Mouse (Mus musculus): ENCODE measurements at regions not wholly inside any gene's neighbourhood (a gene's known extent, or its start where the extent isn't known, plus 50 kb on each side); places are given as distances from the start of the nearest gene placed in this dataset.

DNA sequence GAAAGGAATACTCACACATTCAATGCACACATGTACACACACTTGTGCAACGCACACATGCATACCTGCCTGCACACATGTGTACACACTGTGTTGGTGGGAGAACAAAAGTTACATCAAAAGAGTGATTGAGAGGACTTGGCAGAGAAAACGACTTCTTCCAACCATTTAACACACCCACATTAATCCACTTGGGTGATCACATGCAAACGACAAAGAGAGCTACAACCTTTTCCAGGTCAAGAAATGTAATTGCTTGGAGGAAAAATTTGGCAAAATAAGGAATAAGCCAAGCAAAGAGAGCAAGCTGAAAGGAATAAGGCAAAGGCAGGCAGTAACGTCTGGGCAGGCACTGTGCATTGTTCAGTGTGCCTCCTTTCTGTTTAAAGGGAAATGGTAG is 67.3 kb downstream of the C1d start:
- Histone ChIP-seq H3K27me3 (no peaks in the 10 kb centered on the region), H3K9ac (no peak overlapping the region), H3K9me3 (no peaks in the 10 kb centered on the region), H3K36me3 (no peaks in the 10 kb centered on the region), H3K27ac (no peak overlapping the region), H3K4me1 (no peaks in the 10 kb centered on the region), H3K4me2 (replicated peaks) (no peak overlapping the region), H3K4me3 (no peak overlapping the region)
- ATAC-seq (ENCODE audit: low FRiP score, low read depth) = no peak
- 60% methylated on average over 4 of the region's 4 CpGs for WGBS

DNA sequence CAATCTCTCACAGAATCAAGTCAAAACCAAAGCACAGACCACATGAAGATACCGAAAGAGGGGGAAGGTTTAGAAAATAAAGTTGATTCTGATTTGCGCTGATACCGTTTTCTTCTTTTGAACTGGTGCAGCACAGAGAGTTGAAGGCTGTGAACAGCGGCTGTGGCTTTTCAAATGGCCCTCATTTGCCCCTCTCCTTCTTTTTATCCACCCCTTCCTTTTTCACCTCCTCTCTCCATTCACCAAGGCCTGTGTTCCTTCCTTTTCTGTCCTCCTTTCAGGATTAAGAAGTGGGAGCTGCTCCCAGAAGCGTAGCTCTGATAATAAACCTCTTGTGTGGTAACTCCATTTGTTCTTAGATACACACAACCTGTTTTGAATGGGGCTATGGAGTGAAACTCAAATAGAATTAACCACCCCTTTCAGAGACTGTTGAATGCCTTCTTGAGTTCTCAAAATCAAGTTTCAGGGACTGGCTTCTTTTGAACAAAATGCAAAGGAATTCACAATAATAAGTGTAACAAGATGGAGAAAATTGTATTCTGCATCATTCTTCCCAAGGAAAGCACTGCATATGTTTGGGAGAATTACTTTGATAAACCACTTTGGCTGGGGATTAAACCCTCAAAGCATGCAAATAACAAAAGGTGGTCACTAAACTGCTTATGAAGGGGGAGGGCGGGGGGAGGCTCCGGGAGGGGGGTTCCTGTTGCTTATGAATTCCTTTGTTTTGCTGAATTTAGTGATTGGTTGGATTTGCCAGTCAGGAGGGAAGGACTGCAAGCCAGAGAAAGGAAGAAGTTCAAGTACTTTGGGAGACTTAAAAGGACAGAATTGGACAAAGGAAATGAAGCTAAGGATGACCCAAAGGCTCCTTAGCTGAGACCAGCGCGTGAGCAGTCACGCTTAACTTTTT is 68.6 kb downstream of the C1d start:
- ATAC-seq (ENCODE audit: low FRiP score, low read depth) = no peak
- WGBS = 79% methylated on average over 10 of the region's 10 CpGs
- Histone ChIP-seq H3K4me1 (no peaks in the 10 kb centered on the region), H3K4me2 (replicated peaks) (no peak overlapping the region), H3K9ac (no peak overlapping the region), H3K36me3 (no peaks in the 10 kb centered on the region), H3K27ac (no peak overlapping the region), H3K27me3 (no peaks in the 10 kb centered on the region), H3K9me3 (no peaks in the 10 kb centered on the region), H3K4me3 (no peak overlapping the region)

DNA sequence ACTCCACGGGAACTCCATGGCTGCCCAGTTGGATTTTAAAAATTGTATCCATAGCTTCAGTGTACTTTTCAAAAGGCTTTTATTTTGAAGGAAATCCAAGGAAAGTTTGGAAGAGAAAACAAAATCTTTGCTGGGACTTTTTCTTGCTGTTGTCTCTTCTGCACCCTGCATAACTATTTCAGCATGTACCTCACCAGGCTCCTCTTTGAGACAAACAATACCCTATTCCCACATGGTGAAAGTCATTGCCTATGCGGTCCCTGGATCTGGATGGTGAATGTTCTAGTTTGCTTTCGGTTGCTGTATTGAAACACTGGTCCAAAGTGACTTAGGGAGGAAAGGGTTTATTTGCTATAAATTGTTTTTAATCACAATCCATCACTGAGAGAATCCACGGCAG is 69.3 kb downstream of the C1d start:
- Histone ChIP-seq H3K27me3 (no peaks in the 10 kb centered on the region), H3K9ac (no peak overlapping the region), H3K27ac (no peak overlapping the region), H3K36me3 (no peaks in the 10 kb centered on the region), H3K9me3 (no peaks in the 10 kb centered on the region), H3K4me1 (no peaks in the 10 kb centered on the region), H3K4me3 (no peak overlapping the region), H3K4me2 (replicated peaks) (no peak overlapping the region)
- no peak for ATAC-seq (ENCODE audit: low FRiP score, low read depth)
- WGBS = 72% methylated on average over 4 of the region's 4 CpGs

DNA sequence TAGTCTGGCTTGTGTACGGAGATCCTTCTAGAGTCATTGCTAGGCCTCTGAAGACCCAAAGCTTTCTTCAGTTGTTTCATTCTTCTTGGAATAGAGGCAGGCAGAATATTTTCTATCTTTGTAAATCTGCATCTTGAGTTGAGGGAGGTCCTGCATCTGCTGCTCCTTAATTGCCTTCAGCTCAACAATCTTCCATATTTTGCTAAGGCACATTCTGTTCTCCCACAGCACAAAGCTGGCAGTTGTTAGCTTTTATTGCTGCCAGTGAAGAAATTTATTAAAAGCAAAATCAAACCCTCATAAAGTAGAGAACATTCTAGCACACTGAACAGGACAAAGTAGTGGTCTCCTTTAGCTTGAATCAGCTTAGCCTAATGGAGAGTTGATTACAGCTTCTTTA is 94.1 kb downstream of the C1d start:
- Histone ChIP-seq H3K4me3 (no peak overlapping the region), H3K4me1 (peaks cover 15% of the 10 kb centered on the region), H3K9ac (no peak overlapping the region), H3K27ac (no peak overlapping the region), H3K4me2 (replicated peaks) (no peak overlapping the region), H3K36me3 (no peaks in the 10 kb centered on the region), H3K27me3 (no peaks in the 10 kb centered on the region), H3K9me3 (no peaks in the 10 kb centered on the region)
- 77% methylated on average over 1 of the region's 1 CpGs for WGBS
- ATAC-seq (ENCODE audit: low FRiP score, low read depth) = no peak

DNA sequence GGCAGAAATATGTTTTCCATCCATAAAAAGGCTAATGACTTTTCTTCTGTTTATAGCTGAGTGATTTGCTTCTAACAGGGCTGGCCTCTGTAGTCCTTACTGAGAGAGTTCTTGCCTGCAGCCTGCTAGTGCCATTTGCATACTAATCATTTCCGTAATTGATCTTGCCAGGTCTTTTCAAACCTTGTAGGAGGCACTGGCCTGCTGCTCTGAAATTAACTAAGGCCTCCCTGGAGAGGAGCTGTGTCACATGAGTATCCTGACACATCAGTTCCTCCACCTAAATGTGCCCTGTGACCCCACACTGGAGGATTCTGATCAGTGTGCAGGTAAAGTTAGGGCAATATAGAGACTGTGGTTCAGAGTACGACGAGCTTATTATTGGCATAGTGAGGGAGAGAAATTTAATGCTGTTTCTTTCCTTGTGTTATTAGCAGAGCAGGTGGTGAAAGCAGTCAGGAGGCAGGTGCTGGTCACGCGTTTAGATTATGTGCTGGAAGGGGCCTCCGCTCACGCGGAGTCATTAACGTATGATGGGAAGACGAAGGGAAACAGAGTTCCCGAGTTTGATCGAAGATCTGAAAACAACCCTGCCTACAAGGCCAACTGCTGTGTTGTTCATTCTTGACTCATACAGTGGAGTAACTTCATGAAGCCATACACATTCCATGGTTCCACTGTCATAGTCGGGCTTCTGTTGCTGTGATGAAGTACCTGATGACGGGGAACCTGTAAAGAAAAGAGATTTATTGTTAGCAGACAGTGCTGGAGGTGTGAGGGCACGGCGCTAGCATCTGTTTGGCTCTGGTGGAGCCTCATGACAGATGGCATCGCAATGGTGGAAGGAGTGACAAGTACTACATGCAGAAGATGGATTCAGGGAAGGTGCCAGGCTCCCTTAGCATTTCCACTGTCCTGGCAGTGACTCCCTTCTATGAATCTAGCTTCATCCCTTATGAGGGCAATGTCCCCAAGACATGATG is 95.1 kb downstream of the C1d start:
- Histone ChIP-seq H3K4me2 (replicated peaks) (no peak overlapping the region), H3K9ac (no peak overlapping the region), H3K4me1 (peaks cover 15% of the 10 kb centered on the region), H3K4me3 (no peak overlapping the region), H3K9me3 (no peaks in the 10 kb centered on the region), H3K27me3 (no peaks in the 10 kb centered on the region), H3K27ac (no peak overlapping the region), H3K36me3 (no peaks in the 10 kb centered on the region)
- 51% methylated on average over 17 of the region's 17 CpGs for WGBS
- ATAC-seq (ENCODE audit: low FRiP score, low read depth) = no peak

DNA sequence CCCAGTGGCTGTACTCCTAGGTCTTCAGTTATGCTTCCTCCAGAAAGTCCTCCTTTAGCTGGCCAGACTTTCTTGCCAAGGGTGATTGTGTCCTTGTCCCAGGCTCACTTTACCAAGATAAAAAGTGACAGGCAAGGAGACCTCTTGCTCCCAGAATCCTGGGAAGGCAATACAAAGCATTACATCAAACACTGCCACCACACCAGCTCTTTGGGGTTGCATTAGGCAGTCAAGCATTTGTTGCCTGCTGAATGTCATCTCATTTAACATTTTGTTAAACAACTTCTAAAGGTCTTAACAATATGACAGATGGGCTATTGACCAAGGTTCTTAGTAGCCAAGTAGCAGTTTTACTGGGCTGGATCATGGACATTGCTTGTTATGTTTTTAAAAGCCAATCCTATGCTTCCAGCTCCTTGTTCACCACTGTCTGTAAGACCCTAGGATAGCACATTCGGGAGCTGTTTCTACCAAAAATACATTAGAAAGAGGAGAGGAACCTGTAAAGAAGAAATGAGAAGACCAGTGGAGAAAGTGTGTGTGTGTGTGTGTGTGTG is 102.4 kb downstream of the C1d start:
- no peak overlapping the region for H3K9ac ChIP-seq
- H3K27me3 ChIP-seq = no peaks in the 10 kb centered on the region
- H3K4me1 ChIP-seq = peaks cover 4% of the 10 kb centered on the region; the same call in 1 of the 2 replicates
- H3K4me3 ChIP-seq = no peak overlapping the region
- 83% methylated on average over 1 of the region's 1 CpGs for WGBS
- no peak overlapping the region for H3K4me2 ChIP-seq (replicated peaks)
- no peaks in the 10 kb centered on the region for H3K36me3 ChIP-seq
- H3K27ac ChIP-seq = no peak overlapping the region
- no peaks in the 10 kb centered on the region for H3K9me3 ChIP-seq
- no peak for ATAC-seq (ENCODE audit: low FRiP score, low read depth)

DNA sequence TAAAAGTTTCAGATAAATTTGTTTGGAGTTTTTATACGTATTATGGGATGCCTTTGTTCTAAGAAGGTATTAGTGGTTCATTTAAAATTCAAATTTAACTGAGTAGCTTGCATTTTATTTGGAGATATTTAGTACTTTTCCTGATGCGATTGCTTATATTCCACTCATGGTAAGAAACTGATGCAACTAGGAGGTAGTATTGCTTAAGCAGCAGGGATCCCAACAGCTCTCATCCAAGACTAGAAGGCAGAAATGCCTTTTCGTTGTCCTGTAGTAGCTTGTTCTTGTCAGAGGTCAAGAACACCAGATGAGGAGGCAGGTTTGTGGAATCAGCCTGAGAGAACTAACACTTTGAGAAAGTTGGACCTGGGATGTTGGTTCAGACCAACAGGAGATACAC is 120.5 kb downstream of the C1d start:
- Histone ChIP-seq H3K9me3 (no peaks in the 10 kb centered on the region), H3K9ac (no peak overlapping the region), H3K36me3 (no peaks in the 10 kb centered on the region), H3K4me3 (no peak overlapping the region), H3K4me2 (replicated peaks) (no peak overlapping the region), H3K27me3 (no peaks in the 10 kb centered on the region), H3K27ac (no peak overlapping the region), H3K4me1 (no peaks in the 10 kb centered on the region)
- ATAC-seq (ENCODE audit: low FRiP score, low read depth) = no peak
- 78% methylated on average over 3 of the region's 3 CpGs for WGBS

DNA sequence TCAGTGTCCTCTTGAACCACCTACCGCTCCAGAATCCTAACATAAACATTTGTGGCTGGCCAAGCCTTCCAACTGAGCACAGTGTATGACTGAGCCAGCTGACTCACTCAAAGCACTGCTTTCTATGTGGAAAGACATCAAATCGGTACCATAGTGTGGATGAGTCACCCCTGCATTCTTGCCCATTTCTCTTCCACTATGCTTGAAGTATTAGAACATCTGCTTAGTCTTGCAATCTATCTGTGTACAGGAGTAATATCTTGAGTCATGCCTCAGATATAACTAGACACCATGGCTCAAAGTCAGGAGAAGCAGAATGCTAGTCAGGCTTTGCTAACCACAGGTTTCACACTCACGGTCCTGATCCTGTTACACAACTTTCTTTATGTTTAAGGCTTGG is 129.4 kb downstream of the C1d start:
- no peak overlapping the region for H3K27ac ChIP-seq
- no peak for ATAC-seq (ENCODE audit: low FRiP score, low read depth)
- H3K36me3 ChIP-seq = no peaks in the 10 kb centered on the region
- H3K4me1 ChIP-seq = no peaks in the 10 kb centered on the region
- H3K9me3 ChIP-seq = no peaks in the 10 kb centered on the region
- H3K9ac ChIP-seq = no peak overlapping the region
- 82% methylated on average over 3 of the region's 3 CpGs for WGBS
- no peak overlapping the region for H3K4me3 ChIP-seq
- H3K4me2 ChIP-seq (replicated peaks) = no peak overlapping the region
- H3K27me3 ChIP-seq = no peaks in the 10 kb centered on the region

DNA sequence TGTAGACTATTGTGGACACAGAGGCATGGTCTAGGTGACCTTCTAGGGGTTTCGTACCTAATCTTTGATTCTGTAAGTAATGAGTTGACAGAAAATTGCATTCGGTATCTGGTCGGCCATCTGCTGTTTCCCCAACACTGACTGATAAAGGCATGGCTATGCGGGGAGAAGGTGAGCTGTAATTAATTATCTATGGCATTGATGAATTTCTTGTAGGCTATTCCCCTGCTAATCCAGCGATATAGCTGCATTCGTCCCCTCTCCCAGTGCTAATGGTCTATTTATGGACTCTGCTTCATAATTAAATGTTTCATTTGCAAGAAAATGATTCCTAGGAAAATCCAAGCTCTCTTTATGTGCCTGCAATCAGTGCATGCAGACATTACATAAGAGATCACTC is 136.5 kb downstream of the C1d start:
- Histone ChIP-seq H3K4me2 (replicated peaks) (no peak overlapping the region), H3K27ac (no peak overlapping the region), H3K27me3 (no peaks in the 10 kb centered on the region), H3K4me3 (no peak overlapping the region), H3K36me3 (no peaks in the 10 kb centered on the region), H3K9ac (no peak overlapping the region), H3K4me1 (no peaks in the 10 kb centered on the region), H3K9me3 (no peaks in the 10 kb centered on the region)
- no peak for ATAC-seq (ENCODE audit: low FRiP score, low read depth)
- WGBS = 66% methylated on average over 6 of the region's 6 CpGs

DNA sequence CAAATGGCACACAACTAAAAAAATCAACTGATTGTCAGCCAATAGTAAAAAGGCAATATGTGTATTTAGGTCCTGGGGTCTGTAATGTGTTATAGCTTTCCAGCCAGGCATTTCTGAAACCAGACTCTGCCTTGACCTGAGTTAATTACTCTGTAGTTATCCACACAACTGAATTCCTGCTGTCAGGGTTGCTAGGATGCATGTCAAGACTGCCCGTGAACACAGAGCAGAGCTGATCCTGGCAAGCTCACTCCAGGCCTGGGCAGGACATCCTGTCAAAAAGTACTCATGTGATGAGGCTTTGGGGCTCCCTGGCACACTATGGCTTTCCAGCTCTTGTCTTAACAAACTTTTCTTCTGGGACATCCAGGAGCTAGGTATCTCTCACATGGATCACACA is 157.2 kb downstream of the C1d start:
- Histone ChIP-seq H3K4me2 (replicated peaks) (no peak overlapping the region), H3K27ac (no peak overlapping the region), H3K9me3 (no peaks in the 10 kb centered on the region), H3K4me3 (no peak overlapping the region), H3K9ac (no peak overlapping the region), H3K27me3 (0 out of 2 replicates have a peak, but pooled peaks cover 3% of the 10 kb centered on the region), H3K36me3 (no peaks in the 10 kb centered on the region), H3K4me1 (no peaks in the 10 kb centered on the region)
- WGBS = 7% methylated on average over 1 of the region's 1 CpGs
- ATAC-seq (ENCODE audit: low FRiP score, low read depth) = no peak

DNA sequence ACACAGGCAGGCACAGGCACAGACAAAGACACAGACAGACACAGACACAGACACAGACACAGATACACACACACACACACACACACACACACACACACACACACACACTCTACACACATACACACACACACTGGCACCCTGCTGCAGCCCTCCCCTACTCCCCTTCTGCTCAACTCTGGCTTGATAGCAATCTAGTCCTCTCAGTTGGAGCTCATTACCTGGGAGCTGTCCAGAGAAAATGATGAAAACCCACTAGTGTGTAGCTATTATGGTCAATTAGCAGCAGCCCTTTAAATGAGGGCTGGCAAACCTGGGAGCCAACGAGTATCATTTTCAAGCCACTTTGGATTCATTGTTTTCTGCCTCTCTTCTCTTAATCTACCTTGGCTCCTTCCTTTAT is 157.8 kb downstream of the C1d start:
- Histone ChIP-seq H3K36me3 (no peaks in the 10 kb centered on the region), H3K4me3 (no peak overlapping the region), H3K9ac (no peak overlapping the region), H3K4me2 (replicated peaks) (no peak overlapping the region), H3K27me3 (0 out of 2 replicates have a peak, but pooled peaks cover 3% of the 10 kb centered on the region), H3K9me3 (no peaks in the 10 kb centered on the region), H3K27ac (no peak overlapping the region), H3K4me1 (no peaks in the 10 kb centered on the region)
- no peak for ATAC-seq (ENCODE audit: low FRiP score, low read depth)
- 22% methylated on average over 1 of the region's 1 CpGs for WGBS
